Mouse (Mus musculus) c-Kit-positive CD71-positive TER-119-positive erythroid progenitor cells, embryonic 14.5 days (primary cell): Measurements from ENCODE around the gene Endou.

Experiments
- DNase-seq: peaks from one replicate; pipeline ENCODE4 v3.0.0-alpha.2; 2013; ENCODE audit warnings: low spot score

Gene Endou

GRCm38 (mm10) chr15:97731111-97731510 lies at the start of gene Endou:
Gene Endou (minus strand): TSS chr15:97731339.
- no peak for DNase-seq

- no peak for DNase-seq
Observed at GRCm38 (mm10) chr15:97780611-97781031, 49.5 kb upstream of the Endou start.

- DNase-seq: no peak
Observed at GRCm38 (mm10) chr15:97779576-97779975, 48.4 kb upstream of the Endou start.

GRCm38 (mm10) chr15:97778311-97779098 lies 47.4 kb upstream of the Endou start, which contains the start of gene Slc48a1:
Gene Slc48a1 (plus strand): TSS chr15:97778520.
- DNase-seq: no peak

GRCm38 (mm10) chr15:97776919-97777318 lies 45.8 kb upstream of the Endou start:
- DNase-seq: no peak

- DNase-seq: peak; percentile 38
Observed at GRCm38 (mm10) chr15:97776514-97776913, 45.4 kb upstream of the Endou start.

GRCm38 (mm10) chr15:97773961-97774370 lies 42.8 kb upstream of the Endou start:
- DNase-seq: no peak

GRCm38 (mm10) chr15:97773108-97773507 lies 42.0 kb upstream of the Endou start:
- no peak for DNase-seq

GRCm38 (mm10) chr15:97770280-97770679 lies 39.1 kb upstream of the Endou start:
- DNase-seq: no peak

GRCm38 (mm10) chr15:97768192-97768591 lies 37.1 kb upstream of the Endou start:
- DNase-seq: no peak

GRCm38 (mm10) chr15:97767280-97768186 lies 36.4 kb upstream of the Endou start, which contains the start of gene Rapgef3:
Gene Rapgef3 (minus strand): TSS chr15:97767972.
- no peak for DNase-seq

- no peak for DNase-seq
Observed at GRCm38 (mm10) chr15:97766594-97767279, 35.6 kb upstream of the Endou start.

GRCm38 (mm10) chr15:97766194-97766593 lies 35.1 kb upstream of the Endou start:
- no peak for DNase-seq

- no peak for DNase-seq
Observed at GRCm38 (mm10) chr15:97765090-97765794, 34.1 kb upstream of the Endou start.

GRCm38 (mm10) chr15:97764532-97764931 lies 33.4 kb upstream of the Endou start:
- DNase-seq: no peak

- DNase-seq: no peak
Observed at GRCm38 (mm10) chr15:97763256-97764049, 32.3 kb upstream of the Endou start.

- no peak for DNase-seq
Observed at GRCm38 (mm10) chr15:97762733-97763132, 31.6 kb upstream of the Endou start.

- DNase-seq: no peak
Observed at GRCm38 (mm10) chr15:97761438-97761837, 30.3 kb upstream of the Endou start.

GRCm38 (mm10) chr15:97760952-97761351 lies 29.8 kb upstream of the Endou start:
- no peak for DNase-seq

GRCm38 (mm10) chr15:97760006-97760405 lies 28.9 kb upstream of the Endou start:
- no peak for DNase-seq

GRCm38 (mm10) chr15:97755361-97755760 lies 24.2 kb upstream of the Endou start:
- no peak for DNase-seq
